ENCODE assay signal across 18 mouse cellular contexts in the genomic region with DNA sequence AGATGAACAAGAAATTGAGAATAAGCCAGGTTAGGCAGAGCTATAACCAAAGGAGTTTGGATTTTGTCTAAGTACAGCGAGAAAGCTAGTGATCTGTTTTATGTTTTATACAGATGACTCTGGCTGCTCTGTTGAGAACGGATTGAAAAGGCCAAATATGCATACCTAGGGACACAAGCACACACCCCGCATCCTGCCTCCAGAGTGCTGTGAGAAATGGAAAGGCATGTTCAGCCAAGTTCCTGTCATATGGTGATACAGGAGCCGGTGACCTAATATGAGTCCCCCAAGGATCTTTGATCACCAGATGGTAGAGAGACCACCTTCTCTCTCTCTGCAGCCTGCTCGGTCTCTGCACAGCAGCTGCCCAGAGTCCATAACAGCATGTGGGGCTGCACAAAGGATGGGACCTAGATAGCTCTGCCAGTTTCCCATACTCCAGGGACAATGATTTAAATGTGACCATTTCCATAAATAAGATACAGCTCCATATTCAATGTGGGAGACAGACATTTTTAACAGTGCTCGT.
A peak's percentile ranks its signal among the peaks of the same experiment; 100 is the strongest.
DNase-seq lines count a peak whose midpoint lies in the region; ATAC-seq and TF ChIP-seq lines count a peak whose summit lies in the region.
"Had no signal": no experiment of that assay in that cellular context is flagged by ENCODE, and none has a peak within 500 bp of the region (broad histone marks: within the 10 kb centered on the region; RNA-seq: fewer than 3 reads in every experiment).

No protein-coding gene starts in this region.

- H3K27me3 ChIP-seq in midbrain, embryonic 13.5 days = no peaks in the 10 kb centered on the region
- no peaks in the 10 kb centered on the region for H3K27me3 ChIP-seq in midbrain, embryonic 11.5 days (ENCODE audit: control insufficient read depth, insufficient read depth, low read length)
- no peaks in the 10 kb centered on the region for H3K27me3 ChIP-seq in hindbrain, embryonic 15.5 days
- H3K27me3 ChIP-seq: liver, embryonic 13.5 days had no signal

- TF ChIP-seq POLR2A in brain, embryonic 14.5 days (IDR thresholded peaks at IDR 0.05; ENCODE audit: borderline replicate concordance, extremely low read depth, insufficient read depth, insufficient read length, poor library complexity, severe bottlenecking) = no peak

- H3K27ac ChIP-seq in midbrain, embryonic 13.5 days = no peak overlapping the region
- no peak overlapping the region for H3K27ac ChIP-seq in midbrain, embryonic 11.5 days (ENCODE audit: low read depth, low read length)
- H3K27ac ChIP-seq in hindbrain, embryonic 15.5 days (replicated peaks) = no peak overlapping the region
- H3K27ac ChIP-seq: liver, embryonic 13.5 days had no signal

- H3K36me3 ChIP-seq in midbrain, embryonic 13.5 days = no peaks in the 10 kb centered on the region
- no peaks in the 10 kb centered on the region for H3K36me3 ChIP-seq in midbrain, embryonic 11.5 days (ENCODE audit: control insufficient read depth, insufficient read depth, low read length)
- H3K36me3 ChIP-seq in hindbrain, embryonic 15.5 days = no peaks in the 10 kb centered on the region
- H3K36me3 ChIP-seq: liver, embryonic 13.5 days had no signal

- no peak overlapping the region for H3K4me2 ChIP-seq in midbrain, embryonic 13.5 days (replicated peaks)
- no peak overlapping the region for H3K4me2 ChIP-seq in midbrain, embryonic 11.5 days
- H3K4me2 ChIP-seq in hindbrain, embryonic 15.5 days = no peak overlapping the region
- H3K4me2 ChIP-seq: liver, embryonic 13.5 days had no signal

- H3K4me1 ChIP-seq in midbrain, embryonic 13.5 days (replicated peaks) = no peaks in the 10 kb centered on the region
- H3K4me1 ChIP-seq in midbrain, embryonic 11.5 days (ENCODE audit: control insufficient read depth, insufficient read depth, low read length) = no peaks in the 10 kb centered on the region
- 0 out of 2 replicates have a peak, but pooled peaks cover 4% of the 10 kb centered on the region for H3K4me1 ChIP-seq in hindbrain, embryonic 15.5 days (replicated peaks)
- H3K4me1 ChIP-seq: liver, embryonic 13.5 days had no signal

- no peaks in the 10 kb centered on the region for H3K9me3 ChIP-seq in midbrain, embryonic 13.5 days
- H3K9me3 ChIP-seq in midbrain, embryonic 11.5 days (ENCODE audit: control insufficient read depth, low read length) = no peaks in the 10 kb centered on the region
- no peaks in the 10 kb centered on the region for H3K9me3 ChIP-seq in hindbrain, embryonic 15.5 days
- H3K9me3 ChIP-seq: liver, embryonic 13.5 days had no signal

- DNase-seq in embryo, embryonic 10.5 days (ENCODE audit: low spot score) = peak; percentile 1
- DNase-seq in embryo, embryonic 10 days (ENCODE audit: low spot score) = no peak
- DNase-seq in midbrain, embryonic 11.5 days (ENCODE audit: low spot score, missing footprints) = no peak
- DNase-seq in brain, embryonic 14.5 days (ENCODE audit: low read depth) = peak; percentile 37
- DNase-seq in natural killer cell, adult 2 months (ENCODE audit: low spot score in 2 of 2) = no peak
- no peak for DNase-seq in gastrocnemius, adult 18-20 months (ENCODE audit: low spot score)
- DNase-seq: adrenal gland, postnatal 14 days; cerebellum, postnatal 25 days; gastrocnemius, postnatal 36 days; kidney, adult 18-20 months; kidney, postnatal 4 days; layer of hippocampus, adult 9-11 months; liver, embryonic 13.5 days; lung, adult 2 months had no signal

- ATAC-seq in midbrain, embryonic 13.5 days = peak; percentile 48; the same call in 1 of the 2 replicates
- no peak for ATAC-seq in midbrain, embryonic 11.5 days (ENCODE audit: low FRiP score)
- ATAC-seq in hindbrain, embryonic 15.5 days (ENCODE audit: low FRiP score, low read depth) = peak; percentile 71; the same call in 1 of the 2 replicates
- ATAC-seq: CD4-positive, CD25-positive, alpha-beta regulatory T cell, adult 4 months; inflammation-experienced regulatory T-cells, adult 6 months had no signal

- no peak for TF ChIP-seq CTCF in brain, embryonic 14.5 days (IDR thresholded peaks at IDR 0.05; ENCODE audit: borderline replicate concordance, extremely low read depth, insufficient read depth, insufficient read length)

- 70% methylated on average over 6 of the region's 6 CpGs for WGBS in midbrain, embryonic 13.5 days
- WGBS in midbrain, embryonic 11.5 days = 85% methylated on average over 6 of the region's 6 CpGs
- 43% methylated on average over 6 of the region's 6 CpGs for WGBS in hindbrain, embryonic 15.5 days

- no peak overlapping the region for H3K4me3 ChIP-seq in midbrain, embryonic 13.5 days (replicated peaks)
- H3K4me3 ChIP-seq in midbrain, embryonic 11.5 days (ENCODE audit: low read depth, low read length) = no peak overlapping the region
- no peak overlapping the region for H3K4me3 ChIP-seq in hindbrain, embryonic 15.5 days
- H3K4me3 ChIP-seq: liver, embryonic 13.5 days had no signal

- no peak overlapping the region for H3K9ac ChIP-seq in midbrain, embryonic 13.5 days (replicated peaks)
- no peak overlapping the region for H3K9ac ChIP-seq in midbrain, embryonic 11.5 days (ENCODE audit: low read length)
- H3K9ac ChIP-seq in hindbrain, embryonic 15.5 days = no peak overlapping the region
- H3K9ac ChIP-seq: liver, embryonic 13.5 days had no signal

Comparison
In these comparisons a context has a peak if more than half of its experiments do, and no peak if none do; other contexts are left out.
1. DNase-seq: peak in embryo, embryonic 10.5 days (single experiment) and brain, embryonic 14.5 days (single experiment); none in embryo, embryonic 10 days (single experiment), midbrain, embryonic 11.5 days (single experiment), natural killer cell, adult 2 months (0 of 2) and gastrocnemius, adult 18-20 months (single experiment).